Mouse (Mus musculus): ENCODE data around the gene Snx22.
A peak's percentile ranks its signal among the peaks of the same experiment; 100 is the strongest.

Gene Snx22

GRCm38 (mm10) chr9:66068971-66069391, 538 bp downstream of the Snx22 start:
- peak; percentile 67 for DNase-seq (ENCODE audit: low spot score)

- DNase-seq (ENCODE audit: low spot score), result no peak
Observed at GRCm38 (mm10) chr9:66068056-66068455, 1.5 kb downstream of the Snx22 start.

GRCm38 (mm10) chr9:66067542-66067941, 2.0 kb downstream of the Snx22 start:
- peak; percentile 66 for DNase-seq (ENCODE audit: low spot score)

- no peak for DNase-seq (ENCODE audit: low spot score)
Observed at GRCm38 (mm10) chr9:66066791-66067190, 2.7 kb downstream of the Snx22 start.

- no peak for DNase-seq (ENCODE audit: low spot score)
Observed at GRCm38 (mm10) chr9:66064316-66064715, 5.2 kb downstream of the Snx22 start.

- DNase-seq (ENCODE audit: low spot score), result no peak
Observed at GRCm38 (mm10) chr9:66063446-66063845, 6.1 kb downstream of the Snx22 start.

GRCm38 (mm10) chr9:66061656-66062055, 7.9 kb downstream of the Snx22 start:
- DNase-seq (ENCODE audit: low spot score), result no peak

- no peak for DNase-seq (ENCODE audit: low spot score)
Observed at GRCm38 (mm10) chr9:66060986-66061385, 8.5 kb downstream of the Snx22 start.

- no peak for DNase-seq (ENCODE audit: low spot score)
Observed at GRCm38 (mm10) chr9:66060308-66060647, 9.2 kb downstream of the Snx22 start.

- peak; percentile 97 for DNase-seq (ENCODE audit: low spot score)
Observed at GRCm38 (mm10) chr9:66059583-66060307, 9.8 kb downstream of the Snx22 start, which contains the start of gene Ppib. Ppib (plus strand) TSS chr9:66060222.

- no peak for DNase-seq (ENCODE audit: low spot score)
Observed at GRCm38 (mm10) chr9:66053620-66054019, 15.9 kb downstream of the Snx22 start.

- no peak for DNase-seq (ENCODE audit: low spot score)
Observed at GRCm38 (mm10) chr9:66052731-66053130, 16.8 kb downstream of the Snx22 start.

GRCm38 (mm10) chr9:66051493-66051892, 18.0 kb downstream of the Snx22 start:
- no peak for DNase-seq (ENCODE audit: low spot score)

- no peak for DNase-seq (ENCODE audit: low spot score)
Observed at GRCm38 (mm10) chr9:66049931-66050601, 19.5 kb downstream of the Snx22 start.

GRCm38 (mm10) chr9:66043241-66043640, 26.3 kb downstream of the Snx22 start:
- no peak for DNase-seq (ENCODE audit: low spot score)

GRCm38 (mm10) chr9:66042331-66042730, 27.2 kb downstream of the Snx22 start:
- no peak for DNase-seq (ENCODE audit: low spot score)

GRCm38 (mm10) chr9:66040801-66041200, 28.7 kb downstream of the Snx22 start:
- DNase-seq (ENCODE audit: low spot score), result no peak

GRCm38 (mm10) chr9:66039290-66039689, 30.2 kb downstream of the Snx22 start:
- DNase-seq (ENCODE audit: low spot score), result no peak

GRCm38 (mm10) chr9:66038581-66038980, 30.9 kb downstream of the Snx22 start:
- DNase-seq (ENCODE audit: low spot score), result no peak

GRCm38 (mm10) chr9:66038082-66038481, 31.4 kb downstream of the Snx22 start:
- DNase-seq (ENCODE audit: low spot score), result no peak

- no peak for DNase-seq (ENCODE audit: low spot score)
Observed at GRCm38 (mm10) chr9:66020601-66021000, 48.9 kb downstream of the Snx22 start.
